13 mouse cellular contexts compared by ENCODE assay signal in genomic region chr9:48745347-48746119, GRCm38 (mm10).
DNase-seq lines count a peak whose midpoint lies in the region; ATAC-seq and TF ChIP-seq lines count a peak whose summit lies in the region.
"Had no signal": no experiment of that assay in that cellular context is flagged by ENCODE, and none has a peak within 500 bp of the region (broad histone marks: within the 10 kb centered on the region; RNA-seq: fewer than 3 reads in every experiment).

No protein-coding gene starts in this region.

- no peaks in the 10 kb centered on the region for H3K9me3 ChIP-seq in heart, embryonic 11.5 days (replicated peaks; ENCODE audit: control insufficient read depth, low read length)
- no peaks in the 10 kb centered on the region for H3K9me3 ChIP-seq in midbrain, embryonic 10.5 days (replicated peaks)
- no peaks in the 10 kb centered on the region for H3K9me3 ChIP-seq in midbrain, postnatal 0 days (ENCODE audit: low read length)
- H3K9me3 ChIP-seq in liver, embryonic 14.5 days (ENCODE audit: control insufficient read depth, low read length): no peaks in the 10 kb centered on the region
- no peaks in the 10 kb centered on the region for H3K9me3 ChIP-seq in stomach, embryonic 16.5 days (replicated peaks; ENCODE audit: control insufficient read depth, low read length)
- H3K9me3 ChIP-seq: forebrain, embryonic 10.5 days; neural tube, embryonic 15.5 days had no signal

- 67% methylated on average over 5 of the region's 5 CpGs for WGBS in heart, embryonic 11.5 days (ENCODE audit: insufficient replicate concordance)
- 82% methylated on average over 5 of the region's 5 CpGs for WGBS in midbrain, embryonic 10.5 days
- 72% methylated on average over 5 of the region's 5 CpGs for WGBS in midbrain, postnatal 0 days
- WGBS in liver, embryonic 14.5 days (ENCODE audit: insufficient replicate concordance): 29% methylated on average over 5 of the region's 5 CpGs
- WGBS in stomach, embryonic 16.5 days: 48% methylated on average over 5 of the region's 5 CpGs

- H3K36me3 ChIP-seq in heart, embryonic 11.5 days (ENCODE audit: control insufficient read depth, insufficient read depth, low read length): no peaks in the 10 kb centered on the region
- peaks cover 42% of the 10 kb centered on the region for H3K36me3 ChIP-seq in midbrain, embryonic 10.5 days
- no peaks in the 10 kb centered on the region for H3K36me3 ChIP-seq in midbrain, postnatal 0 days (ENCODE audit: insufficient read depth, low read length)
- H3K36me3 ChIP-seq in liver, embryonic 14.5 days (replicated peaks; ENCODE audit: control insufficient read depth, insufficient read depth, low read depth): no peaks in the 10 kb centered on the region
- no peaks in the 10 kb centered on the region for H3K36me3 ChIP-seq in stomach, embryonic 16.5 days (ENCODE audit: control insufficient read depth, insufficient read depth, low read length)
- H3K36me3 ChIP-seq: neural tube, embryonic 15.5 days had no signal

- no peak for ATAC-seq in heart, embryonic 11.5 days (replicated peaks; ENCODE audit: insufficient number of reproducible peaks, low FRiP score, low TSS enrichment)
- no peak for ATAC-seq in midbrain, postnatal 0 days (ENCODE audit: low FRiP score)
- peak; percentile 79 for ATAC-seq in liver, embryonic 14.5 days (ENCODE audit: insufficient read depth)
- ATAC-seq in stomach, embryonic 16.5 days (ENCODE audit: insufficient read depth, low FRiP score): 0 out of 2 replicates have a peak, but pooled peaks have one; percentile 49

- no peak for TF ChIP-seq CTCF in midbrain, postnatal 0 days (IDR thresholded peaks at IDR 0.05)
- TF ChIP-seq CTCF in liver, embryonic 14.5 days (IDR thresholded peaks at IDR 0.05; ENCODE audit: low read depth): no peak

- peaks cover 5% of the 10 kb centered on the region for H3K4me1 ChIP-seq in heart, embryonic 11.5 days (ENCODE audit: control insufficient read depth, insufficient read depth, low read length)
- H3K4me1 ChIP-seq in midbrain, embryonic 10.5 days: peaks cover 38% of the 10 kb centered on the region
- H3K4me1 ChIP-seq in midbrain, postnatal 0 days (ENCODE audit: insufficient read depth, low read length): peaks cover 13% of the 10 kb centered on the region; the same call in 1 of the 2 replicates
- H3K4me1 ChIP-seq in liver, embryonic 14.5 days (replicated peaks; ENCODE audit: control insufficient read depth in 2 of 2, insufficient read depth in 2 of 2, low read length in 1 of 2): peaks cover 8 to 19% of the 10 kb centered on the region in 2 experiments; a peak in 3 of 4 replicates
- H3K4me1 ChIP-seq in stomach, embryonic 16.5 days (ENCODE audit: control insufficient read depth, insufficient read depth, low read length): peaks cover 19% of the 10 kb centered on the region

- TF ChIP-seq EP300 in liver, embryonic 14.5 days (IDR thresholded peaks at IDR 0.05; ENCODE audit: low read depth): no peak; the same call in 1 of the 2 replicates

- H3K4me3 ChIP-seq in heart, embryonic 11.5 days (ENCODE audit: low read depth, low read length): no peak overlapping the region
- H3K4me3 ChIP-seq in midbrain, embryonic 10.5 days: no peak overlapping the region
- no peak overlapping the region for H3K4me3 ChIP-seq in midbrain, postnatal 0 days (ENCODE audit: low read depth, low read length)
- H3K4me3 ChIP-seq in liver, embryonic 14.5 days (ENCODE audit: insufficient read depth in 1 of 2, low read depth in 2 of 2, low read length in 2 of 2): no peak overlapping the region
- no peak overlapping the region for H3K4me3 ChIP-seq in stomach, embryonic 16.5 days (replicated peaks; ENCODE audit: low read length)
- H3K4me3 ChIP-seq: forebrain, embryonic 10.5 days; neural tube, embryonic 15.5 days had no signal

- H3K9ac ChIP-seq in heart, embryonic 11.5 days (ENCODE audit: low read depth, low read length): no peak overlapping the region
- H3K9ac ChIP-seq in midbrain, postnatal 0 days (replicated peaks; ENCODE audit: low read length, poor library complexity, severe bottlenecking): no peak overlapping the region
- H3K9ac ChIP-seq in liver, embryonic 14.5 days (replicated peaks): no peak overlapping the region
- no peak overlapping the region for H3K9ac ChIP-seq in stomach, embryonic 16.5 days (ENCODE audit: low read length)
- H3K9ac ChIP-seq: neural tube, embryonic 15.5 days had no signal

- peak; percentile 94 for DNase-seq in heart, adult 11 months
- no peak for DNase-seq in midbrain, embryonic 10.5 days (ENCODE audit: low spot score)
- no peak for DNase-seq in midbrain, postnatal 0 days (ENCODE audit: low spot score)
- DNase-seq in liver, embryonic 14.5 days (ENCODE audit: low read depth in 3 of 3, low spot score in 3 of 3): peak in 1 of 3 experiments; percentile 11
- no peak for DNase-seq in MN1 (ENCODE audit: low spot score)
- DNase-seq in T-cell, adult 2 months (ENCODE audit: low spot score): no peak
- DNase-seq: B cell, adult 2 months; cerebellum, postnatal 10 days; retina, postnatal 1 day had no signal

- H3K4me2 ChIP-seq in heart, embryonic 11.5 days: no peak overlapping the region
- no peak overlapping the region for H3K4me2 ChIP-seq in midbrain, postnatal 0 days (ENCODE audit: low read depth, low read length, poor library complexity, severe bottlenecking)
- peak overlapping the region; percentile 43 for H3K4me2 ChIP-seq in liver, embryonic 14.5 days (ENCODE audit: low read depth)
- no peak overlapping the region for H3K4me2 ChIP-seq in stomach, embryonic 16.5 days (ENCODE audit: low read depth, low read length)
- H3K4me2 ChIP-seq: neural tube, embryonic 15.5 days had no signal

- no peaks in the 10 kb centered on the region for H3K27me3 ChIP-seq in heart, embryonic 11.5 days (ENCODE audit: control insufficient read depth, insufficient read depth, low read length)
- no peaks in the 10 kb centered on the region for H3K27me3 ChIP-seq in midbrain, embryonic 10.5 days (ENCODE audit: low read depth, poor library complexity, severe bottlenecking)
- H3K27me3 ChIP-seq in midbrain, postnatal 0 days (ENCODE audit: insufficient read depth, low read length): no peaks in the 10 kb centered on the region
- no peaks in the 10 kb centered on the region for H3K27me3 ChIP-seq in liver, embryonic 14.5 days (ENCODE audit: control insufficient read depth, insufficient read depth, low read length)
- H3K27me3 ChIP-seq in stomach, embryonic 16.5 days (ENCODE audit: control insufficient read depth, insufficient read depth, low read length): no peaks in the 10 kb centered on the region
- H3K27me3 ChIP-seq: neural tube, embryonic 15.5 days had no signal

- no peak overlapping the region for H3K27ac ChIP-seq in heart, embryonic 11.5 days (ENCODE audit: low read depth, low read length)
- 0 out of 2 replicates have a peak overlapping the region, but pooled peaks have one; percentile 9 for H3K27ac ChIP-seq in midbrain, embryonic 10.5 days (replicated peaks)
- H3K27ac ChIP-seq in midbrain, postnatal 0 days (ENCODE audit: low read depth, low read length): no peak overlapping the region
- H3K27ac ChIP-seq in liver, embryonic 14.5 days: no peak overlapping the region
- H3K27ac ChIP-seq in stomach, embryonic 16.5 days (ENCODE audit: low read length): peak overlapping the region; percentile 8; the same call in 1 of the 2 replicates
- H3K27ac ChIP-seq: neural tube, embryonic 15.5 days had no signal

Comparison
In these comparisons a context has a peak if more than half of its experiments do, and no peak if none do; other contexts are left out.
1. H3K27ac ChIP-seq: peak in midbrain, embryonic 10.5 days (single experiment) and stomach, embryonic 16.5 days (single experiment); none in heart, embryonic 11.5 days (single experiment), midbrain, postnatal 0 days (single experiment) and liver, embryonic 14.5 days (single experiment).
2. ATAC-seq: peak in liver, embryonic 14.5 days (single experiment) and stomach, embryonic 16.5 days (single experiment); none in heart, embryonic 11.5 days (single experiment) and midbrain, postnatal 0 days (single experiment).